ENCODE assay signal across 7 mouse cellular contexts in the genomic region with DNA sequence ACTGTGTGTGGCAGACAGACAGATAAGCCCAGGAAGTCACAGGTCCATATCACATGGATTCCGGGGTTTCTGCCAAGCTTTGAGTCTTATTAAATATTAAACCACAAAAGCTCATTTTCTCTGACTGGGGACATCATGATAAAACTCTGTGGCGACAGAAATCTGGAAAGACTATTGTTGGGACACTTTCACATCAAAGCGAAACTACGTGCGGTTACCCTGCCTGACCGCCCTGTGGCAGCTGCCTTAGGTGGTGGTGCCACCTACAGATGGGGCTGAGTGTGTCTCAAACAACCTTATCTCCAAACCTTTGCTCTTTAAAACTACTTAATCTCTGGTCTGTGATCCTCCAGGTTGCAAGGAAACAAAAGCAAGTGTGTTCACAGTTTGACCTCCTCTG.
DNase-seq lines count a peak whose midpoint lies in the region; ATAC-seq and TF ChIP-seq lines count a peak whose summit lies in the region.

No protein-coding gene starts in this region.

- peak overlapping the region; percentile 38; the same call in 1 of the 2 replicates for H3K9ac ChIP-seq in liver, postnatal 0 days (replicated peaks)
- no peak overlapping the region for H3K9ac ChIP-seq in stomach, postnatal 0 days (ENCODE audit: low read length)
- H3K9ac ChIP-seq in hindbrain, embryonic 13.5 days: no peak overlapping the region

- H3K4me1 ChIP-seq in liver, postnatal 0 days (ENCODE audit: insufficient read depth): no peaks in the 10 kb centered on the region
- H3K4me1 ChIP-seq in stomach, postnatal 0 days (replicated peaks; ENCODE audit: control insufficient read depth, insufficient read depth): no peaks in the 10 kb centered on the region
- no peaks in the 10 kb centered on the region for H3K4me1 ChIP-seq in hindbrain, embryonic 13.5 days (replicated peaks)

- DNase-seq in A20 (ENCODE audit: low read depth, low spot score): peak; percentile 68
- peak; percentile 71 for DNase-seq in CD4-positive, CD25-positive, alpha-beta regulatory T cell, adult 2 months (ENCODE audit: low read depth, low spot score)
- DNase-seq in cerebellum, adult 18-20 months: peak; percentile 57 to 62
- DNase-seq in heart, postnatal 10 days: peak; percentile 64 to 73
- peak; percentile 41 for DNase-seq in liver, postnatal 0 days
- DNase-seq in stomach, postnatal 0 days (ENCODE audit: low spot score): peak; percentile 66

- H3K4me2 ChIP-seq in liver, postnatal 0 days (ENCODE audit: low read depth, low read length): peak overlapping the region; percentile 47
- H3K4me2 ChIP-seq in stomach, postnatal 0 days (replicated peaks; ENCODE audit: low read depth): peak overlapping the region; percentile 20; the same call in 1 of the 2 replicates
- H3K4me2 ChIP-seq in hindbrain, embryonic 13.5 days: no peak overlapping the region

- intact Hi-C loops in heart, postnatal 10 days (cut with DNase I): loop anchor here (2.0 to 5.0 kb wide), 2 partner anchors 138 to 261 kb away; no protein-coding TSS in a partner anchor

- 16% methylated on average over 6 of the region's 6 CpGs for WGBS in liver, postnatal 0 days (ENCODE audit: insufficient replicate concordance)
- 41% methylated on average over 6 of the region's 6 CpGs for WGBS in stomach, postnatal 0 days
- 65% methylated on average over 6 of the region's 6 CpGs for WGBS in hindbrain, embryonic 13.5 days

- H3K27me3 ChIP-seq in liver, postnatal 0 days (ENCODE audit: insufficient read depth, low read length): no peaks in the 10 kb centered on the region
- H3K27me3 ChIP-seq in stomach, postnatal 0 days (ENCODE audit: control insufficient read depth, insufficient read depth, low read length): no peaks in the 10 kb centered on the region
- no peaks in the 10 kb centered on the region for H3K27me3 ChIP-seq in hindbrain, embryonic 13.5 days

- peak overlapping the region; percentile 24 for H3K4me3 ChIP-seq in liver, postnatal 0 days (ENCODE audit: low read depth, low read length)
- H3K4me3 ChIP-seq in stomach, postnatal 0 days (ENCODE audit: low read depth, low read length): peak overlapping the region; percentile 18; the same call in 1 of the 2 replicates
- H3K4me3 ChIP-seq in hindbrain, embryonic 13.5 days: no peak overlapping the region

- ATAC-seq in liver, postnatal 0 days: peak; percentile 64
- peak; percentile 85 for ATAC-seq in stomach, postnatal 0 days (ENCODE audit: low FRiP score, low TSS enrichment)
- ATAC-seq in hindbrain, embryonic 13.5 days (ENCODE audit: low FRiP score): no peak

- H3K27ac ChIP-seq in liver, postnatal 0 days (ENCODE audit: low read depth): no peak overlapping the region
- H3K27ac ChIP-seq in stomach, postnatal 0 days (replicated peaks): no peak overlapping the region
- no peak overlapping the region for H3K27ac ChIP-seq in hindbrain, embryonic 13.5 days

- TF ChIP-seq CTCF in liver, postnatal 0 days (IDR thresholded peaks at IDR 0.05; ENCODE audit: low read depth): peak; percentile 72
- peak; percentile 74 for TF ChIP-seq CTCF in stomach, postnatal 0 days (IDR thresholded peaks at IDR 0.05; ENCODE audit: low read depth)

- H3K36me3 ChIP-seq in liver, postnatal 0 days (replicated peaks; ENCODE audit: insufficient read depth, low read length): no peaks in the 10 kb centered on the region
- H3K36me3 ChIP-seq in stomach, postnatal 0 days (ENCODE audit: control insufficient read depth, insufficient read depth, low read length): no peaks in the 10 kb centered on the region
- H3K36me3 ChIP-seq in hindbrain, embryonic 13.5 days: no peaks in the 10 kb centered on the region

- no peaks in the 10 kb centered on the region for H3K9me3 ChIP-seq in liver, postnatal 0 days (ENCODE audit: low read length)
- H3K9me3 ChIP-seq in stomach, postnatal 0 days (ENCODE audit: control insufficient read depth, low read length): no peaks in the 10 kb centered on the region
- no peaks in the 10 kb centered on the region for H3K9me3 ChIP-seq in hindbrain, embryonic 13.5 days

- no peak for TF ChIP-seq EP300 in liver, postnatal 0 days (IDR thresholded peaks at IDR 0.05; ENCODE audit: low read depth)
- no peak for TF ChIP-seq EP300 in stomach, postnatal 0 days (optimal IDR thresholded peaks at IDR 0.05)
